Mouse (Mus musculus) thymus, adult 2 months (tissue): ENCODE data around the gene Anln.

ENCODE experiments used
- CTCF ChIP-seq: fragments of 200-500 bp; IDR thresholded peaks from 2 replicates; pipeline ENCODE4 v1.5.1; 2012; ENCODE audit warnings: mild to moderate bottlenecking, control low read depth, low read length, moderate library complexity, borderline replicate concordance; ENCODE audit not compliant: control insufficient read depth, poor library complexity, insufficient read depth; ENCODE audit errors: extremely low read depth
- POLR2A ChIP-seq: fragments of 200-500 bp; IDR thresholded peaks from 2 replicates; pipeline ENCODE4 v1.6.1; 2012; ENCODE audit warnings: mild to moderate bottlenecking, low read length, control low read depth, moderate library complexity; ENCODE audit not compliant: control insufficient read depth, poor library complexity, insufficient read depth; ENCODE audit errors: extremely low read depth

GRCm38 (mm10) chr9:22368030-22368429 is 21.0 kb downstream of the Anln start:
- TF ChIP-seq CTCF (no peak), POLR2A (no peak)
